Mouse (Mus musculus) C2C12 (cell line): ENCODE results near the gene Ppm1h.

Experiments used
- CEBPB ChIP-seq: IDR thresholded peaks from one replicate; pipeline ENCODE4 v1.6.1; 2011; ENCODE audit warnings: low read depth, mild to moderate bottlenecking, control low read depth, moderate library complexity
- CTCF ChIP-seq: IDR thresholded peaks from one replicate; pipeline ENCODE4 v1.5.1; 2011; ENCODE audit not compliant: control insufficient read depth, insufficient read depth, insufficient read length

DNA sequence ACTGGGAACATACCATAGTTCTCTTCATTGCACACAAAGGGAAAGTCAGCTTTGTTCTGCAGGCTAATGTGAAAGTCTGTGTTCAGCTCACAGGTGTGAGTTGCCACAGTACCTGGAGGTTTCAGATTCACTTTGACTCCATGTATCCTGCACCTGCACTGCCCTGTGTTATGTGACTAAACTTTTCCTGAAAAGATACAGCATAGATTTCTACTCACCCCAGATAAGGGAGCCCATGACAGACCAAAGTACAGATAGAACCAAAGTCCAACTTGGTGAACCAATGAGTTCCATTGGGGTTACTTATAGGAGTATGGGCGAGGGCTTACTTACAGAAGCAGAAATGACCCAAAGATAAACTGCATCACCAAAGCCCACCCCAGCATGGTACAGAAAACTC is 17.8 kb downstream of the Ppm1h start:
- TF ChIP-seq CEBPB = no peak
- no peak for TF ChIP-seq CTCF
